Mouse (Mus musculus): Measurements from ENCODE around the gene Rab3il1. TPM values are rescaled to one million over a fixed set of nuclear protein-coding genes. Genes with fewer than 3 reads are reported as not detected.
A peak's percentile ranks its signal among the peaks of the same experiment; 100 is the strongest.

Rab3il1 gene
- polyA plus RNA-seq, 1 experiment from 2014 or later, result 30.0 TPM

DNA sequence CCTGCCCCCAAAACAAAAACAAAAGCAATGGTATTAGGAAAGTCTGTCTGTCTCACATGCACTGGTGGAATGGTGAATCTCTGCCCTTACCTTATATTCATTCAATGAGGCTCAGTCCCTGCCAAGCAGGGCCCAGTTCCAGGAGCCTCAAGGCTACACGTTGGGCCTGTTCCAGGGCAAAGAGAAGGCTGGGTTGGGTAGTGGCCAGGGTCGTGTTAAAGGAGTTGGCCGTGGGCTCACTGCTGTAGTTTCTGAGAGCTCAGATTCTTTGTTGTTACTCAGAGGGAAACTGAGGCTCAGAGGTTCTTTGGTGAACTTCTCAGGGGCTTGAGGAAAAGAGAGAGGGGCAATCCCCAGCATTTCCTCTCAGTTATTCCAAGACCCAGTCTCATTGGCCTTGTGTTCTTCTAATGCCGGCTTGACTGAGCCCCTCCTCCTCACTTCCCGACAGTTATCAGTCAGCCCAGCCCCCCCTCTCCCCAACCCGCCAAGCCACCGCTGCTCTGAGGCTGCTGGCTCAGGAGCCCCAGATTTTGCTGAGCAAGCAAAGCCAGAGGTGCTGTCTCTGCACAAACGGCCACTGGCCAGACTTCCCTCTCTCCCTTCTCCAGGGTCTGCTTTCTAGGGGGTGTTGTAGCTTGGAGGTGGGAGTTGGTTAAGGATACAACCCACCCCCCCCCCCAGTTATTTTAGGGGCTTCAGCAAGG is 23.9 kb downstream of the Rab3il1 start:
- DNase-seq (ENCODE audit: low spot score) (no peak), ATAC-seq (replicated peaks; ENCODE audit: low FRiP score, low TSS enrichment, low read depth) (no peak; the same call in 1 of the 2 replicates)
- Histone ChIP-seq H3K36me3 (ENCODE audit: control insufficient read depth, insufficient read depth, low read length) (peaks cover 26% of the 10 kb centered on the region), H3K27ac (ENCODE audit: low read depth) (peak overlapping the region; percentile 60), H3K9ac (ENCODE audit: low read length) (no peak overlapping the region), H3K4me2 (ENCODE audit: low read length) (no peak overlapping the region), H3K4me1 (replicated peaks; ENCODE audit: control insufficient read depth, insufficient read depth, low read length) (peaks cover 14% of the 10 kb centered on the region; the same call in 1 of the 2 replicates), H3K9me3 (ENCODE audit: control insufficient read depth, low read length) (no peaks in the 10 kb centered on the region), H3K27me3 (replicated peaks; ENCODE audit: control insufficient read depth, insufficient read depth, low read length) (no peaks in the 10 kb centered on the region), H3K4me3 (ENCODE audit: low read depth, low read length) (no peak overlapping the region)
- 22% methylated on average over 8 of the region's 8 CpGs for WGBS

- ATAC-seq (replicated peaks; ENCODE audit: low FRiP score, low TSS enrichment, low read depth), result no peak
- Histone ChIP-seq H3K36me3 (ENCODE audit: control insufficient read depth, insufficient read depth, low read length) (peaks cover 38% of the 10 kb centered on the region), H3K9ac (ENCODE audit: low read length) (no peak overlapping the region), H3K9me3 (ENCODE audit: control insufficient read depth, low read length) (no peaks in the 10 kb centered on the region), H3K4me1 (replicated peaks; ENCODE audit: control insufficient read depth, insufficient read depth, low read length) (peaks cover 11% of the 10 kb centered on the region; the same call in 1 of the 2 replicates), H3K27me3 (replicated peaks; ENCODE audit: control insufficient read depth, insufficient read depth, low read length) (no peaks in the 10 kb centered on the region), H3K4me3 (ENCODE audit: low read depth, low read length) (no peak overlapping the region), H3K27ac (ENCODE audit: low read depth) (no peak overlapping the region), H3K4me2 (ENCODE audit: low read length) (no peak overlapping the region)
- WGBS, result 93% methylated on average over 2 of the region's 2 CpGs
- DNase-seq (ENCODE audit: low spot score), result no peak
These were observed 28.3 kb downstream of the Rab3il1 start for GRCm38 (mm10) chr19:10029746-10030145.

GRCm38 (mm10) chr19:10033211-10033973 is 31.9 kb downstream of the Rab3il1 start:
- Histone ChIP-seq H3K4me3 (ENCODE audit: low read depth, low read length) (no peak overlapping the region), H3K36me3 (ENCODE audit: control insufficient read depth, insufficient read depth, low read length) (peaks cover 37% of the 10 kb centered on the region), H3K9me3 (ENCODE audit: control insufficient read depth, low read length) (no peaks in the 10 kb centered on the region), H3K4me2 (ENCODE audit: low read length) (no peak overlapping the region), H3K9ac (ENCODE audit: low read length) (no peak overlapping the region), H3K27me3 (replicated peaks; ENCODE audit: control insufficient read depth, insufficient read depth, low read length) (no peaks in the 10 kb centered on the region), H3K4me1 (replicated peaks; ENCODE audit: control insufficient read depth, insufficient read depth, low read length) (peaks cover 4% of the 10 kb centered on the region; the same call in 1 of the 2 replicates), H3K27ac (ENCODE audit: low read depth) (no peak overlapping the region)
- WGBS, result 39% methylated on average over 8 of the region's 8 CpGs
- ATAC-seq (replicated peaks; ENCODE audit: low FRiP score, low TSS enrichment, low read depth) (0 out of 2 replicates have a peak, but pooled peaks have one; percentile 31), DNase-seq (ENCODE audit: low spot score) (peak; percentile 68)

- WGBS, result 86% methylated on average over 5 of the region's 5 CpGs
- Histone ChIP-seq H3K4me3 (ENCODE audit: low read depth, low read length) (no peak overlapping the region), H3K4me2 (ENCODE audit: low read length) (no peak overlapping the region), H3K36me3 (ENCODE audit: control insufficient read depth, insufficient read depth, low read length) (peaks cover 28% of the 10 kb centered on the region), H3K4me1 (replicated peaks; ENCODE audit: control insufficient read depth, insufficient read depth, low read length) (peaks cover 13% of the 10 kb centered on the region), H3K9me3 (ENCODE audit: control insufficient read depth, low read length) (no peaks in the 10 kb centered on the region), H3K27ac (ENCODE audit: low read depth) (no peak overlapping the region), H3K27me3 (replicated peaks; ENCODE audit: control insufficient read depth, insufficient read depth, low read length) (no peaks in the 10 kb centered on the region), H3K9ac (ENCODE audit: low read length) (no peak overlapping the region)
- ATAC-seq (replicated peaks; ENCODE audit: low FRiP score, low TSS enrichment, low read depth), result no peak
- no peak for DNase-seq (ENCODE audit: low spot score)
These were observed 32.9 kb downstream of the Rab3il1 start for GRCm38 (mm10) chr19:10034356-10034755.

GRCm38 (mm10) chr19:10034785-10035447 is 33.4 kb downstream of the Rab3il1 start:
- no peak overlapping the region for H3K9ac ChIP-seq (ENCODE audit: low read length)

DNA sequence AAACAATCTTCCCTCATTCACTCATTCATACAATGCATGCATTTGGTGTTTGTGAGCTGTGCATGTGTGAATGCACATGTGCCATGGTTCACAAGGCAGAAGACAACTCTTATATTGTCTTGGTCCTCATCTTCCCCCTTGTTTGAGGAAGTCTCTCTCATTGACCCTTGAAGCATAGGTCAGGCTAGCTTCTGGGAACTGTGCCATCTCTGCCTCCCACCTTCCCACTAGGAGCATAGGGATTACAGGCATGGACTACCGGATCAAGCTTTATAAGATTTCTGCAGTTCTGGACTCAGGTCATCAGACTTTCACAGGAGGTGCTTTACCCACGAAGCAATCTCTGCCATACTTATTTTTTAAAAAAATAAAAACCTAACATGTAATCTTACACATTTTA is 36.1 kb downstream of the Rab3il1 start:
- Histone ChIP-seq H3K27ac (ENCODE audit: low read depth) (no peak overlapping the region), H3K4me3 (ENCODE audit: low read depth, low read length) (no peak overlapping the region), H3K4me2 (ENCODE audit: low read length) (no peak overlapping the region), H3K4me1 (replicated peaks; ENCODE audit: control insufficient read depth, insufficient read depth, low read length) (peaks cover 21% of the 10 kb centered on the region), H3K9ac (ENCODE audit: low read length) (no peak overlapping the region), H3K27me3 (replicated peaks; ENCODE audit: control insufficient read depth, insufficient read depth, low read length) (no peaks in the 10 kb centered on the region), H3K9me3 (ENCODE audit: control insufficient read depth, low read length) (no peaks in the 10 kb centered on the region), H3K36me3 (ENCODE audit: control insufficient read depth, insufficient read depth, low read length) (peaks cover 12% of the 10 kb centered on the region)
- WGBS, result 67% methylated on average over 2 of the region's 2 CpGs
- no peak for ATAC-seq (replicated peaks; ENCODE audit: low FRiP score, low TSS enrichment, low read depth)
- no peak for DNase-seq (ENCODE audit: low spot score)

More at GRCm38 (mm10) chr19:10034785-10035447, 33.4 kb downstream of the Rab3il1 start:
- DNase-seq (ENCODE audit: low spot score) (peak; percentile 93), ATAC-seq (replicated peaks; ENCODE audit: low FRiP score, low TSS enrichment, low read depth) (peak; percentile 73; the same call in 1 of the 2 replicates)
- Histone ChIP-seq H3K36me3 (ENCODE audit: control insufficient read depth, insufficient read depth, low read length) (peaks cover 24% of the 10 kb centered on the region), H3K27me3 (replicated peaks; ENCODE audit: control insufficient read depth, insufficient read depth, low read length) (no peaks in the 10 kb centered on the region), H3K27ac (ENCODE audit: low read depth) (no peak overlapping the region), H3K4me1 (replicated peaks; ENCODE audit: control insufficient read depth, insufficient read depth, low read length) (peaks cover 14% of the 10 kb centered on the region), H3K9me3 (ENCODE audit: control insufficient read depth, low read length) (no peaks in the 10 kb centered on the region), H3K4me3 (ENCODE audit: low read depth, low read length) (no peak overlapping the region), H3K4me2 (ENCODE audit: low read length) (no peak overlapping the region)
- WGBS, result 64% methylated on average over 8 of the region's 8 CpGs

- Histone ChIP-seq H3K4me3 (ENCODE audit: low read depth, low read length) (no peak overlapping the region), H3K27ac (ENCODE audit: low read depth) (peak overlapping the region; percentile 10; the same call in 1 of the 2 replicates), H3K9me3 (ENCODE audit: control insufficient read depth, low read length) (no peaks in the 10 kb centered on the region), H3K27me3 (replicated peaks; ENCODE audit: control insufficient read depth, insufficient read depth, low read length) (no peaks in the 10 kb centered on the region), H3K36me3 (ENCODE audit: control insufficient read depth, insufficient read depth, low read length) (peaks cover 12% of the 10 kb centered on the region; the same call in 1 of the 2 replicates), H3K4me1 (replicated peaks; ENCODE audit: control insufficient read depth, insufficient read depth, low read length) (peaks cover 22% of the 10 kb centered on the region), H3K9ac (ENCODE audit: low read length) (no peak overlapping the region), H3K4me2 (ENCODE audit: low read length) (no peak overlapping the region)
- no peak for DNase-seq (ENCODE audit: low spot score)
- no peak for ATAC-seq (replicated peaks; ENCODE audit: low FRiP score, low TSS enrichment, low read depth)
- 81% methylated on average over 3 of the region's 3 CpGs for WGBS
These were observed 36.9 kb downstream of the Rab3il1 start for GRCm38 (mm10) chr19:10038364-10038763.

DNA sequence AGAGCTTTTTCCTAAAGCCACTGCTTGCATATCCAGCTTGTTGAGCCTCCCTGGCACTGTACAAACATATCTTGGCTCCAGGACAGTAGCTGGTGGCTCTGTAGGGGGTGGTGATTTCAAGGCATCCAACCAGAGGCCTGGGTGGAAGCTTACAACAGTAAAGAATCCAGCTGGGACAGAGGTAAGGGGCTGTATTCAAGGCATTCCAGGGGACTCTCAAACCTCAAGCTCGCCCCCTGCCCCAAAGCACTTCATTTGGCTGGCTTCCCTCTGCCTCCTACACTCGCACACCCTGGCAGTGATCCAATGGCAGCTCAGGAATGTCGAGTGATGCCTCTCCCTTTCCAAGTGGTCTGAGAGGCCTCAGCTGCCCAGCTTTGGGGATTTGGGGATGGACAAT is 37.4 kb downstream of the Rab3il1 start:
- Histone ChIP-seq H3K9ac (ENCODE audit: low read length) (no peak overlapping the region), H3K9me3 (ENCODE audit: control insufficient read depth, low read length) (no peaks in the 10 kb centered on the region), H3K36me3 (ENCODE audit: control insufficient read depth, insufficient read depth, low read length) (peaks cover 12% of the 10 kb centered on the region; the same call in 1 of the 2 replicates), H3K27ac (ENCODE audit: low read depth) (peak overlapping the region; percentile 10; the same call in 1 of the 2 replicates), H3K4me2 (ENCODE audit: low read length) (no peak overlapping the region), H3K4me3 (ENCODE audit: low read depth, low read length) (no peak overlapping the region), H3K4me1 (replicated peaks; ENCODE audit: control insufficient read depth, insufficient read depth, low read length) (peaks cover 22% of the 10 kb centered on the region), H3K27me3 (replicated peaks; ENCODE audit: control insufficient read depth, insufficient read depth, low read length) (no peaks in the 10 kb centered on the region)
- 22% methylated on average over 3 of the region's 3 CpGs for WGBS
- DNase-seq (ENCODE audit: low spot score) (no peak), ATAC-seq (replicated peaks; ENCODE audit: low FRiP score, low TSS enrichment, low read depth) (no peak)

All from intestine, embryonic 14.5 days (tissue).